In genomic region chr7:125554456-125555114, GRCm38 (mm10) we compare ENCODE assay signal across 12 mouse cellular contexts. TPM values are rescaled to one million over a fixed set of nuclear protein-coding genes. Genes with fewer than 3 reads are reported as not detected.
DNase-seq lines count a peak whose midpoint lies in the region; ATAC-seq lines count a peak whose summit lies in the region.
"Had no signal": no experiment of that assay in that cellular context is flagged by ENCODE, and none has a peak within 500 bp of the region (broad histone marks: within the 10 kb centered on the region; RNA-seq: fewer than 3 reads in every experiment).

No protein-coding gene starts in this region.

- H3K4me1 ChIP-seq in intestine, embryonic 15.5 days (replicated peaks) = peaks cover 39% of the 10 kb centered on the region; the same call in 1 of the 2 replicates
- H3K4me1 ChIP-seq in intestine, embryonic 16.5 days (ENCODE audit: control insufficient read depth, insufficient read depth, low read length) = peaks cover 23% of the 10 kb centered on the region

- peak; percentile 57 for DNase-seq in CD4-positive helper T cell, adult 2 months (ENCODE audit: low read depth, low spot score)
- DNase-seq in frontal cortex, adult 2 months (ENCODE audit: extremely low spot score in 1 of 2, low spot score in 1 of 2) = no peak
- DNase-seq in ovary, adult 18-20 months (ENCODE audit: low spot score) = no peak
- no peak for DNase-seq in gastrocnemius, postnatal 4 days (ENCODE audit: low spot score in 2 of 2)
- DNase-seq: cerebellum, adult 18-20 months; kidney, adult 11 months had no signal

- H3K36me3 ChIP-seq in intestine, embryonic 15.5 days = no peaks in the 10 kb centered on the region
- no peaks in the 10 kb centered on the region for H3K36me3 ChIP-seq in intestine, embryonic 16.5 days (ENCODE audit: control insufficient read depth, insufficient read depth, low read length)
- peaks cover 11% of the 10 kb centered on the region; the same call in 1 of the 2 replicates for H3K36me3 ChIP-seq in macrophage (ENCODE audit: inconsistent target)
- H3K36me3 ChIP-seq: heart, embryonic 10.5 days had no signal

- no peaks in the 10 kb centered on the region for H3K9me3 ChIP-seq in intestine, embryonic 15.5 days
- no peaks in the 10 kb centered on the region for H3K9me3 ChIP-seq in intestine, embryonic 16.5 days (ENCODE audit: control insufficient read depth, low read length)
- H3K9me3 ChIP-seq: heart, embryonic 10.5 days had no signal

- H3K27ac ChIP-seq in intestine, embryonic 15.5 days = no peak overlapping the region
- no peak overlapping the region for H3K27ac ChIP-seq in intestine, embryonic 16.5 days (ENCODE audit: low read length)
- peak overlapping the region; percentile 96 for H3K27ac ChIP-seq in macrophage
- H3K27ac ChIP-seq: heart, embryonic 10.5 days had no signal

- no peak for ATAC-seq in intestine, embryonic 15.5 days
- no peak for ATAC-seq in intestine, embryonic 16.5 days
- ATAC-seq in activated CD4-positive, CD25-positive, alpha-beta regulatory T cell, adult 4 months = peak; percentile 28
- ATAC-seq: forebrain, embryonic 14.5 days had no signal

- H3K79me2 ChIP-seq in macrophage (ENCODE audit: inconsistent target) = peaks cover 74% of the 10 kb centered on the region

- no peak overlapping the region for H3K4me3 ChIP-seq in intestine, embryonic 15.5 days (replicated peaks)
- no peak overlapping the region for H3K4me3 ChIP-seq in intestine, embryonic 16.5 days (ENCODE audit: low read length)
- H3K4me3 ChIP-seq in macrophage (ENCODE audit: inconsistent target) = peak overlapping the region; percentile 91
- H3K4me3 ChIP-seq: heart, embryonic 10.5 days had no signal

- WGBS in intestine, embryonic 15.5 days = 79% methylated on average over 9 of the region's 9 CpGs
- 76% methylated on average over 9 of the region's 9 CpGs for WGBS in intestine, embryonic 16.5 days
- 19% methylated on average over 9 of the region's 9 CpGs for WGBS in macrophage (ENCODE audit: missing documents)

- H3K4me2 ChIP-seq in intestine, embryonic 15.5 days (replicated peaks) = 0 out of 2 replicates have a peak overlapping the region, but pooled peaks have one; percentile 86
- H3K4me2 ChIP-seq in intestine, embryonic 16.5 days (ENCODE audit: low read depth, low read length) = no peak overlapping the region

- no peaks in the 10 kb centered on the region for H3K27me3 ChIP-seq in intestine, embryonic 15.5 days (replicated peaks)
- no peaks in the 10 kb centered on the region for H3K27me3 ChIP-seq in intestine, embryonic 16.5 days (replicated peaks; ENCODE audit: control insufficient read depth, insufficient read depth, low read length)

- no peak overlapping the region for H3K9ac ChIP-seq in intestine, embryonic 15.5 days
- no peak overlapping the region for H3K9ac ChIP-seq in intestine, embryonic 16.5 days (ENCODE audit: low read depth, low read length)

RNA-seq across cellular contexts. Expression of gene Il4ra, which starts 2.7 kb away (rescaled TPM):
- 10.4 and 11.8 TPM in 2 replicates for polyA plus RNA-seq in intestine, embryonic 15.5 days (2015; fragmentation: Nextera tagmentation; extraction: Ambion mirVana)
- polyA plus RNA-seq in intestine, embryonic 16.5 days (2015; fragmentation: Nextera tagmentation; extraction: Ambion mirVana) = 12.6 and 14.5 TPM in 2 replicates
- 10 to 100 TPM; 67.8 to 77.8 TPM for polyA plus RNA-seq in activated CD4-positive, CD25-positive, alpha-beta regulatory T cell, adult 4 months (2017; shearing (Covaris generic))
- 1,000 to 10,000 TPM in 1 of 26 experiments, 100 to 1,000 TPM in 25; 132 to 1,109 (median 198) TPM for total RNA-seq in macrophage (2018; cell fraction: chromatin; rRNA removed)
- total RNA-seq in macrophage (2018; cell fraction: cytosol; rRNA removed) = 100 to 1,000 TPM in 14 of 26 experiments, 10 to 100 TPM in 12; 66.1 to 266 (median 101) TPM
- 1,000 to 10,000 TPM in 1 of 26 experiments, 100 to 1,000 TPM in 25; 132 to 1,059 (median 192) TPM for total RNA-seq in macrophage (2018; cell fraction: nucleus; rRNA removed)
- polyA plus RNA-seq in macrophage (2018) = 95.1 to 123 TPM (median 99.7 TPM) in 3 replicates
- polyA plus RNA-seq in frontal cortex, adult 2 months (2012; rRNA removed) = 3.7 and 4.8 TPM in 2 replicates
- 10 to 100 TPM; 14.5 to 15.1 TPM for total RNA-seq in gastrocnemius, postnatal 4 days (2021)

RNA-seq across cellular contexts. Expression of gene Il21r, which starts 48.6 kb away (rescaled TPM):
- polyA plus RNA-seq in intestine, embryonic 15.5 days (2015; fragmentation: Nextera tagmentation; extraction: Ambion mirVana) = 0.32 and 0.52 TPM in 2 replicates
- polyA plus RNA-seq in intestine, embryonic 16.5 days (2015; fragmentation: Nextera tagmentation; extraction: Ambion mirVana) = 0.38 and 0.59 TPM in 2 replicates
- polyA plus RNA-seq in activated CD4-positive, CD25-positive, alpha-beta regulatory T cell, adult 4 months (2017; shearing (Covaris generic)) = 10 to 100 TPM; 53.6 to 63.4 TPM
- 100 to 1,000 TPM in 1 of 26 experiments, 10 to 100 TPM in 18, 1 to 10 TPM in 7; 2.1 to 103 (median 34.8) TPM for total RNA-seq in macrophage (2018; cell fraction: chromatin; rRNA removed)
- total RNA-seq in macrophage (2018; cell fraction: cytosol; rRNA removed) = 10 to 100 TPM; 11.9 to 91.3 (median 35.2) TPM
- total RNA-seq in macrophage (2018; cell fraction: nucleus; rRNA removed) = 100 to 1,000 TPM in 7 of 26 experiments, 10 to 100 TPM in 19; 11.6 to 141 (median 56.9) TPM
- 34.1 to 93.4 TPM (median 46.8 TPM) in 3 replicates for polyA plus RNA-seq in macrophage (2018)
- polyA plus RNA-seq in frontal cortex, adult 2 months (2012; rRNA removed) = 1.2 and 1.5 TPM in 2 replicates
- 1 to 10 TPM; 1.0 to 1.7 TPM for total RNA-seq in gastrocnemius, postnatal 4 days (2021)

Comparison
In these comparisons a context has a peak if more than half of its experiments do, and no peak if none do; other contexts are left out.
1. RNA of gene Il21r, which starts 48.6 kb away (polyA plus RNA-seq): 53.6 to 63.4 TPM in activated CD4-positive, CD25-positive, alpha-beta regulatory T cell, adult 4 months and 34.1 to 93.4 TPM in macrophage; 1.2 to 1.5 TPM in frontal cortex, adult 2 months, 0.38 to 0.59 TPM in intestine, embryonic 16.5 days and 0.32 to 0.52 TPM in intestine, embryonic 15.5 days; every median in the first group is over 10 times any median in the second.